Mouse (Mus musculus): ENCODE measurements around the gene Hikeshi. TPM values are rescaled to one million over a fixed set of nuclear protein-coding genes. Genes with fewer than 3 reads are reported as not detected.
A peak's percentile ranks its signal among the peaks of the same experiment; 100 is the strongest.

Gene Hikeshi
- 13.9 and 26.7 TPM in 2 replicates for polyA plus RNA-seq (2012; rRNA removed)
- 62.1 and 66.9 TPM in 2 replicates for polyA plus RNA-seq (2014; fragmentation: Nextera tagmentation; extraction: Ambion mirVana)

GRCm38 (mm10) chr7:89940571-89941463 lies at the start of gene Hikeshi:
Gene Hikeshi, minus strand, starts transcription at chr7:89941204.
- ATAC-seq (ENCODE audit: insufficient read depth), result peak; percentile 100
- H3K9me3 ChIP-seq (ENCODE audit: control insufficient read depth, low read length), result no peaks in the 10 kb centered on the region
- peak within 1 kb of the TSS; percentile 64 for H3K27ac ChIP-seq
- peaks cover 11% of the 10 kb centered on the region in 2 experiments for H3K4me1 ChIP-seq (replicated peaks; ENCODE audit: control insufficient read depth in 2 of 2, insufficient read depth in 2 of 2, low read length in 1 of 2)
- peak within 1 kb of the TSS; percentile 79 to 82 for H3K4me3 ChIP-seq (ENCODE audit: insufficient read depth in 1 of 2, low read depth in 2 of 2, low read length in 2 of 2)
- TF ChIP-seq EP300 (IDR thresholded peaks at IDR 0.05; ENCODE audit: low read depth) (no peak), CTCF (IDR thresholded peaks at IDR 0.05; ENCODE audit: low read depth) (peak; percentile 7; the same call in 1 of the 2 replicates)
- H3K27me3 ChIP-seq (ENCODE audit: control insufficient read depth, insufficient read depth, low read length), result no peaks in the 10 kb centered on the region
- H3K36me3 ChIP-seq (replicated peaks; ENCODE audit: control insufficient read depth, insufficient read depth, low read depth), result no peaks in the 10 kb centered on the region
- peak within 1 kb of the TSS; percentile 75 for H3K9ac ChIP-seq (replicated peaks)
- H3K4me2 ChIP-seq (ENCODE audit: low read depth), result peak within 1 kb of the TSS; percentile 87
- DNase-seq (ENCODE audit: low read depth in 3 of 3, low spot score in 3 of 3), result peak; percentile 99
- WGBS (ENCODE audit: insufficient replicate concordance), result under 1% methylated on average over 44 of the region's 45 CpGs

- ATAC-seq (ENCODE audit: insufficient read depth) (no peak), DNase-seq (ENCODE audit: low read depth in 3 of 3, low spot score in 3 of 3) (no peak)
- H3K4me3 ChIP-seq (ENCODE audit: insufficient read depth in 1 of 2, low read depth in 2 of 2, low read length in 2 of 2), result no peak overlapping the region
- no peak overlapping the region for H3K9ac ChIP-seq (replicated peaks)
- H3K9me3 ChIP-seq (ENCODE audit: control insufficient read depth, low read length), result no peaks in the 10 kb centered on the region
- H3K4me2 ChIP-seq (ENCODE audit: low read depth), result no peak overlapping the region
- H3K27me3 ChIP-seq (ENCODE audit: control insufficient read depth, insufficient read depth, low read length), result no peaks in the 10 kb centered on the region
- peaks cover 3 to 7% of the 10 kb centered on the region in 2 experiments; a peak in 3 of 4 replicates for H3K4me1 ChIP-seq (replicated peaks; ENCODE audit: control insufficient read depth in 2 of 2, insufficient read depth in 2 of 2, low read length in 1 of 2)
- H3K36me3 ChIP-seq (replicated peaks; ENCODE audit: control insufficient read depth, insufficient read depth, low read depth), result no peaks in the 10 kb centered on the region
- TF ChIP-seq EP300 (IDR thresholded peaks at IDR 0.05; ENCODE audit: low read depth) (no peak), CTCF (IDR thresholded peaks at IDR 0.05; ENCODE audit: low read depth) (no peak)
- H3K27ac ChIP-seq, result no peak overlapping the region
Measured at GRCm38 (mm10) chr7:89984421-89984820, 43.4 kb upstream of the Hikeshi start.

- ATAC-seq (ENCODE audit: insufficient read depth), result no peak
- no peak overlapping the region for H3K4me3 ChIP-seq (ENCODE audit: insufficient read depth in 1 of 2, low read depth in 2 of 2, low read length in 2 of 2)
- H3K9ac ChIP-seq (replicated peaks), result no peak overlapping the region
- H3K9me3 ChIP-seq (ENCODE audit: control insufficient read depth, low read length), result no peaks in the 10 kb centered on the region
- H3K4me2 ChIP-seq (ENCODE audit: low read depth), result no peak overlapping the region
- 76% methylated on average over 2 of the region's 2 CpGs for WGBS (ENCODE audit: insufficient replicate concordance)
- H3K36me3 ChIP-seq (replicated peaks; ENCODE audit: control insufficient read depth, insufficient read depth, low read depth), result no peaks in the 10 kb centered on the region
- TF ChIP-seq CTCF (IDR thresholded peaks at IDR 0.05; ENCODE audit: low read depth) (no peak), EP300 (IDR thresholded peaks at IDR 0.05; ENCODE audit: low read depth) (no peak)
- no peak for DNase-seq (ENCODE audit: low read depth in 3 of 3, low spot score in 3 of 3)
- H3K27ac ChIP-seq, result no peak overlapping the region
- H3K27me3 ChIP-seq (ENCODE audit: control insufficient read depth, insufficient read depth, low read length), result no peaks in the 10 kb centered on the region
- peaks cover 3 to 11% of the 10 kb centered on the region in 2 experiments for H3K4me1 ChIP-seq (replicated peaks; ENCODE audit: control insufficient read depth in 2 of 2, insufficient read depth in 2 of 2, low read length in 1 of 2)
Measured at GRCm38 (mm10) chr7:89983441-89983840, 42.4 kb upstream of the Hikeshi start.

GRCm38 (mm10) chr7:89981557-89981956 lies 40.6 kb upstream of the Hikeshi start:
- Histone ChIP-seq H3K9me3 (ENCODE audit: control insufficient read depth, low read length) (no peaks in the 10 kb centered on the region), H3K36me3 (replicated peaks; ENCODE audit: control insufficient read depth, insufficient read depth, low read depth) (peaks cover 5% of the 10 kb centered on the region), H3K4me1 (replicated peaks; ENCODE audit: control insufficient read depth in 2 of 2, insufficient read depth in 2 of 2, low read length in 1 of 2) (peaks cover 3 to 12% of the 10 kb centered on the region in 2 experiments), H3K4me3 (ENCODE audit: insufficient read depth in 1 of 2, low read depth in 2 of 2, low read length in 2 of 2) (peak overlapping the region; percentile 50 to 92), H3K9ac (replicated peaks) (peak overlapping the region; percentile 70), H3K4me2 (ENCODE audit: low read depth) (peak overlapping the region; percentile 72), H3K27me3 (ENCODE audit: control insufficient read depth, insufficient read depth, low read length) (no peaks in the 10 kb centered on the region), H3K27ac (peak overlapping the region; percentile 13)
- no peak for ATAC-seq (ENCODE audit: insufficient read depth)
- TF ChIP-seq EP300 (IDR thresholded peaks at IDR 0.05; ENCODE audit: low read depth) (no peak), CTCF (IDR thresholded peaks at IDR 0.05; ENCODE audit: low read depth) (no peak)
- DNase-seq (ENCODE audit: low read depth in 3 of 3, low spot score in 3 of 3), result no peak
- 11% methylated on average over 10 of the region's 10 CpGs for WGBS (ENCODE audit: insufficient replicate concordance)
